Mouse (Mus musculus) megakaryocyte-erythroid progenitor cell, adult 5-6 weeks (primary cell): ENCODE measurements around the gene Ptk6. TPM values are rescaled to one million over a fixed set of nuclear protein-coding genes. Genes with fewer than 3 reads are reported as not detected.

Experiments
- ATAC-seq: replicated peaks from 2 replicates; pipeline ENCODE4 v1.8.0; 2016; ENCODE audit warnings: mild to moderate bottlenecking, inconsistent platforms; ENCODE audit not compliant: severe bottlenecking, poor library complexity, low FRiP score, low TSS enrichment
- total RNA-seq, 2 experiments: library from RNA; stranded (forward) in 1 of 2; stranded (reverse) in 1 of 2; fragments of 200-1000, 215-1000 nt in 1 of 2; fragments of >200 nt in 1 of 2; fragmentation: Nextera tagmentation in 1 of 2; gene quantifications; 2 replicates each; pipeline ENCODE4 v1.2.3; 2014 to 2017

The Ptk6 gene
- total RNA-seq, 2 experiments from 2014 or later, result not detected

DNA sequence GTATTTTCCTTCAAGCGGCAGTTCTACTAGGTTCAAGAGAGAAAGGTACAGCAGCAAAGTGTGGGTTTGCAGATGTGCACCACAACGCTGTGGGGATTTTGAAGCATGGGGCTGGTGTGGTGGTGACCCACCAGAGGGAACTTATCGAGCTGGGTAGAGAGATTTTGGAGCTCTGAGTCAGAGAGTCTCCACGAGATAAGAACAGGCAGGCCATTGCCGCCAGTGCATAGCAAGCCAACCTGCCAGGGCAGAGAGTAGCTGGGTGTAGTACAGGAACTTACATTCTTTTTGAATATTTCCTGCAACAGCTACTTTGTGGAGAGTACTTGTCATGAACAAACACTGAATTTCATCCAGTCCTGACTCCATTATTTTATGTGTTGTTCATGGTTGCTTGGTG, 24.1 kb downstream of the Ptk6 start:
- no peak for ATAC-seq

GRCm38 (mm10) chr2:181178015-181178414, 24.6 kb downstream of the Ptk6 start:
- no peak for ATAC-seq

DNA sequence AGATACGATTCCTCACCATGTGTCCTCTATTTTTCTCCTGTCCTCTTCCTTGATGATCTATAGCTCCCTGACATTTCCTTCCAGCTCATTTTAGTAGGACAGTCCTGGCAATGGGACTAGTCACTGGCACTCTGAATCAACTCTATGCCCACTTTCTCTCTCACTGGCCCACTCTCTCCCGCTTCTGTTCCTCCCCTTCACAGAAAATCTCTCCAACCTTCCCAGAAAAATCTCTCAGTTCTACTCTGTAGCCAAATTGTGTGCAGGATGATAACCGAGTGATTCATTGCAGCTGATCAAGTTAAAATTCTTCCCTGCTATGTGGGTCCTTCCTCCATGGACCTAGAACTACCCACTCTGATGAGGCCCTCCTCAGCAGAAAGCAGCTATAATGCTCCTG, 27.9 kb downstream of the Ptk6 start:
- ATAC-seq, result no peak

DNA sequence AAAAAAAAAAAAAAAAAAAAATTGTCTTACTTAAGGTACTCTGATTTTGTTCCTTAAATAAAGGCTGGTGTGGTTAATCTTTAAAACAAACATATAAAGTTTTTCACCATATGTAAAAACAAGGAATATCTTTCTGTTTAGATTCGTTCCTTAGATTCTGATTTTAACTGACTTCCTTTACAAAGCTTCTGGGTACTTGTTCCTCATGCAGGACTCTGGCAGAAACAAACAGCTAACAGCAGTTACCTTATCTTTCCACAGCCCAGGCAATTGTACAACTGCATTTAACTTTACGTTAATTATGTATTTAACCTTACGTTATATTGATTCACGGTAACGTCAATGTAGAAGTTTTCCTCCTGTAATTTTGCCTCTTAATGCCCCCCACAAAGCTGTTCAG, 36.1 kb downstream of the Ptk6 start:
- no peak for ATAC-seq

GRCm38 (mm10) chr2:181160821-181161220, 41.8 kb downstream of the Ptk6 start:
- ATAC-seq, result no peak

DNA sequence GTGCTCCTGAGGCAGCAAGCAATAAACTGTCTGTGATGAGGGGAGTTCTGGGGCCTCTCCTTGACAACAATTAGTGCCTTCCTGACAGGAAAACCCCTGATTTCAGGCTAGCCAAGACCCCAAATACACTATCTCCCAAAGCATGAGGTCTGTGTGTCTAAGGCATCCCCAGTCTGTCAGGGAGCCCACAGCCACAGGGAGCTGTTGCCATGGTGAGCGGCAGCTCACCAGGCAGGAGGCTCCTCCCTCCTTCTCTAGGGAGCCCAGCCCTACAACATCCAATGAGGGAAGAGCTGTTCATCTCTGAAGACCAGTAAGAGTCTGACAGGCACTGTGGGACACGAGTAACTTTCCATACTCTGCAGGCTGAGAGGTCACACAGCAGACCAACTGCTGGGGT, 42.8 kb downstream of the Ptk6 start:
- no peak for ATAC-seq

DNA sequence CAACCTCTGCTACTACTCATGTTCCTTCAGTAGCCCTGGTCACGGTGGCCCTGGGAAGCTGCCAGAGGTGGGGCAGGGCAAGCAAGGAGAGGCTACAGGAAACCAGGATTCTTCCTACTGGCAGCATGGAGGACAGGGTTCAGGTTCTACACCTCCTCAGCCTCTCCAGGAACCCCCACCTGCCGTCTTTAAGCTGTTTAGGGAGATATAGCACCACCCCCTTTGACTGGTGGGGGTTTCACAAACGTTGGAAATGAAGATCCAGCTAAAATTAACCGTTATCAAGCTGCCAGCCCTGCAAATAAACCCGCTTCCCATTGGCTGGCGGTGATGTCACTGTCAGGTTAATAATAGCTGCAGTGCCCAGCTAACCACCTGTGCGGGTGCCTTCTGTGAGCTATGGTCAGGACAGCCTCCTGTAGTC, 43.5 kb downstream of the Ptk6 start:
- no peak for ATAC-seq

- ATAC-seq, result no peak
Observed at GRCm38 (mm10) chr2:181158471-181158870, 44.1 kb downstream of the Ptk6 start.

GRCm38 (mm10) chr2:181157716-181158302, 44.8 kb downstream of the Ptk6 start:
- ATAC-seq, result no peak

- no peak for ATAC-seq
Observed at GRCm38 (mm10) chr2:181157180-181157579, 45.4 kb downstream of the Ptk6 start.

- ATAC-seq, result no peak
Observed at GRCm38 (mm10) chr2:181156248-181157121, 46.1 kb downstream of the Ptk6 start, which contains the start of gene Eef1a2. Gene Eef1a2 (minus strand): TSS chr2:181157014.

DNA sequence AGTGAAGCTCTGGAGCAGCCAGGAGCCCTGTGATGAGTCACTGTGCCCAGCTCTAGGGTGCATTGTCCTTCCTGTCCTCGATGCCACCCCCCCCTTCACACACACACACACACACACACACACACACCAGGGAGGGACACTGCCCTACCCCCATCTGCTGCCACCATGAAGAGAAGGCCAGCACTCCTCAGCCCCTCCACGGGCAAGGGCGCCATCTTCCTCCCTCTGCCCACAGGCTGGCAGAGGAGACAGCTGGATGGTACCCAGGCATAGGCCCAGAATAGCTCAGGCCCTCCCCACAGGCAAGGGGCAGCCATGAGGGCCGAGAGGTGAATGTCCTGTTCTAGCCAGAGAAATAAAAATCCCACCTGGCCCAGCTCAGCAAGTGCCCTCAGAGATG, 46.8 kb downstream of the Ptk6 start:
- ATAC-seq, result no peak

GRCm38 (mm10) chr2:181154831-181155415, 47.7 kb downstream of the Ptk6 start:
- no peak for ATAC-seq

GRCm38 (mm10) chr2:181154361-181154760, 48.2 kb downstream of the Ptk6 start:
- ATAC-seq, result no peak

DNA sequence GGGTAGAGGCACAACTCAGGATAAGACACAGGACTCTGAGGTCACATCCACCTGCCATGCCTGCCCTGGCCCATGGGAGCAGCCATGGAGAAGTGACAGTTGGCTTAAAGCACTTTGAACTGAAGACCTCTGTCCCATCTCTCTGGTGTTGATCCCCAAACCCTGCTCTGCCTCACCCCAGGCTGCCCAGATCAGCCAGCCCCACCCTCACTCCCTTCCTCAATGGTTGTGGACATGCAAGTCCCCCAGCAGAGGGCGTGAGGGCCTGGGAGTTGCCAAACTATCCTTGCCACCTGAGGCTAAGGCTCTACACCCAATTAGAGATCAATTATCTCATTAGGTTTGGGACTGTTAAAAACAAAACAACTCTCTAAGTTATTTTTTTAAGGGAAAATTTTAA, 48.8 kb downstream of the Ptk6 start:
- peak; percentile 58; the same call in 1 of the 2 replicates for ATAC-seq

DNA sequence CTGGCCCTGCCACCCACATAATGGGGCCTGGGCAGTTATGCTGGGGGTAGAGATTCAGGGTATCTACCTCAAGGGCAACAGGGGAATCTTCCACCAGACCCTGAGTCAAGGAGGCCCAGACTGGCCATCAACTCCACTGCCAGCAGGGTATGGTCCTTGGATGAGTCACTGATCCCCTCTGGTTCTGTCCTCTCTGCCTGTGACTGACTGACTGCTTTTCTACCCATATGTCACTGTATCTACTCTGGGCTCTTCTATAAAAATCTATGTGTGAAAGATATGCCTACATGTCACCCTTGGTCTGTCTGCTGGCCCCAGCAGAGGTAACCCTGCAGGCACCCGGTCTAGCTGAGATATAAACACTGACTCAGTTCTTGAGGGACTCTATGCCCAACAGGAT, 49.5 kb downstream of the Ptk6 start:
- ATAC-seq, result no peak

DNA sequence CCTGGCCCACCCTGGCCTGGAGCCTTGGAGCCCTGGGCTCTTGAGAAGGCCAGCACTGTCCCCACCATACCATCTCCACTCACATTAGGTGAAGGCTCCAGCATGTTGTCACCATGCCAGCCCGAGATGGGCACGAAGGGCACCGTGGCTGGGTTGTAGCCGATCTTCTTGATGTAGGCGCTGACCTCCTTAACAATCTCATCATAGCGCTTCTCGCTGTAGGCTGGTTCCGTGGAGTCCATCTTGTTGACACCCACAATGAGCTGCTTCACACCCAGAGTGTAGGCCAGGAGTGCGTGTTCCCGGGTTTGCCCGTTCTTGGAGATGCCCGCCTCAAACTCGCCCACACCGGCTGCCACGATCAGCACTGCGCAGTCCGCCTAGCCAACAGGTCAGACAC, 49.9 kb downstream of the Ptk6 start:
- no peak for ATAC-seq

GRCm38 (mm10) chr2:181150281-181150680, 52.3 kb downstream of the Ptk6 start:
- no peak for ATAC-seq

GRCm38 (mm10) chr2:181148318-181148955, 54.2 kb downstream of the Ptk6 start:
- ATAC-seq, result no peak
